Mouse (Mus musculus): Measurements from ENCODE around the gene Dock2. TPM values are rescaled to one million over a fixed set of nuclear protein-coding genes. Genes with fewer than 3 reads are reported as not detected.

Dock2 gene
- polyA plus RNA-seq, 1 experiment from 2014 or later, result 3.0 TPM

GRCm38 (mm10) chr11:34713360-34713759, 70.3 kb downstream of the Dock2 start:
- no peak for ATAC-seq (ENCODE audit: insufficient number of reproducible peaks, insufficient read depth, low FRiP score, low read depth)
- WGBS, result 79% methylated on average over 5 of the region's 5 CpGs
- no peaks in the 10 kb centered on the region for H3K4me1 ChIP-seq (ENCODE audit: control insufficient read depth, insufficient read depth, low read length)
- H3K27me3 ChIP-seq (ENCODE audit: control insufficient read depth, insufficient read depth, low read length), result no peaks in the 10 kb centered on the region
- no peak overlapping the region for H3K9ac ChIP-seq (replicated peaks; ENCODE audit: low read depth, low read length)
- H3K4me2 ChIP-seq (replicated peaks; ENCODE audit: low read depth, low read length), result no peak overlapping the region
- no peak overlapping the region for H3K4me3 ChIP-seq (ENCODE audit: low read depth, low read length)
- no peaks in the 10 kb centered on the region for H3K9me3 ChIP-seq (ENCODE audit: control insufficient read depth, low read depth, low read length)
- no peaks in the 10 kb centered on the region for H3K36me3 ChIP-seq (ENCODE audit: control insufficient read depth, insufficient read depth, low read length)
- no peak overlapping the region for H3K27ac ChIP-seq (ENCODE audit: low read length)

DNA sequence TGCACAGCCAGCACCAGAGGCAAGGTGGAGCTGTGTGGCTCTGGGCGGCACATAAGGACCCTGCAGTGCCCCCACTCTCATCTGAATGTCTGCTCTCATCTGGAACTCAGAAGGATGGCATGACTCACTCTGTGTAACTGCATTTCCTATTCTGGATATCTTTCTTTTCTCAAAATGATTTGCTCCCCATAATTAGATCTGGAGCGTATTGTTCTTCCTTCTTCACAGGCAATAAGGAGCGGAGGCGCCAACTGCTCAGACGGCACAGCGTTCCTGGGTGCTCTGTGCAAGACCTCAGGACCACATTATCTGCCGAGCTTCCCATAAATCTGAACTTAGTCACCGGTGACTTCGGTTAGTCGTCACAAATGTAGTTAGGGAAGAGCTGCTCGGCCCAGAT, 75.4 kb downstream of the Dock2 start:
- no peaks in the 10 kb centered on the region for H3K27me3 ChIP-seq (ENCODE audit: control insufficient read depth, insufficient read depth, low read length)
- no peaks in the 10 kb centered on the region for H3K4me1 ChIP-seq (ENCODE audit: control insufficient read depth, insufficient read depth, low read length)
- no peak overlapping the region for H3K4me2 ChIP-seq (replicated peaks; ENCODE audit: low read depth, low read length)
- no peak overlapping the region for H3K27ac ChIP-seq (ENCODE audit: low read length)
- ATAC-seq (ENCODE audit: insufficient number of reproducible peaks, insufficient read depth, low FRiP score, low read depth), result no peak
- no peak overlapping the region for H3K9ac ChIP-seq (replicated peaks; ENCODE audit: low read depth, low read length)
- no peak overlapping the region for H3K4me3 ChIP-seq (ENCODE audit: low read depth, low read length)
- H3K36me3 ChIP-seq (ENCODE audit: control insufficient read depth, insufficient read depth, low read length), result no peaks in the 10 kb centered on the region
- H3K9me3 ChIP-seq (ENCODE audit: control insufficient read depth, low read depth, low read length), result no peaks in the 10 kb centered on the region
- 88% methylated on average over 11 of the region's 11 CpGs for WGBS

DNA sequence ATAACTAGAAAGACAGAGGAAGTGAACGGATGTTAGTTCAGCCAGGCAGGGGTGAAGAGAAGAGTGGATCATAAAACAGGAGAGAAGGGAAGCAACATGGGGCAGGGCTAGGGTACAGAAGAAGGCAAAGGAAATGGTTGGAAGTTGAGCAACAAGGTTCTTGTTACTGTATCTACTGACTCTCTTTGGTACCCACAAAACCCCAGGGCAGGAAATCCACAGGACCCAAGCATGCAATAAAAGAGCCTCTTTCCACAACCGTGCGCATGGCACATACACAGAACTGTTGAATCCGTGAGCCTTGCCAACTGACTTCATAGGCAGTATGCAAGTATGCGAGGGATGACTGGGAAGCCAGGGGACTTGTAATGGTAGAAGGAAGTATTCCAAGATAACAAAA, 76.3 kb downstream of the Dock2 start:
- H3K36me3 ChIP-seq (ENCODE audit: control insufficient read depth, insufficient read depth, low read length), result no peaks in the 10 kb centered on the region
- no peaks in the 10 kb centered on the region for H3K27me3 ChIP-seq (ENCODE audit: control insufficient read depth, insufficient read depth, low read length)
- H3K4me2 ChIP-seq (replicated peaks; ENCODE audit: low read depth, low read length), result no peak overlapping the region
- H3K4me1 ChIP-seq (ENCODE audit: control insufficient read depth, insufficient read depth, low read length), result no peaks in the 10 kb centered on the region
- H3K27ac ChIP-seq (ENCODE audit: low read length), result no peak overlapping the region
- no peak overlapping the region for H3K9ac ChIP-seq (replicated peaks; ENCODE audit: low read depth, low read length)
- no peaks in the 10 kb centered on the region for H3K9me3 ChIP-seq (ENCODE audit: control insufficient read depth, low read depth, low read length)
- no peak for ATAC-seq (ENCODE audit: insufficient number of reproducible peaks, insufficient read depth, low FRiP score, low read depth)
- WGBS, result 93% methylated on average over 5 of the region's 5 CpGs
- H3K4me3 ChIP-seq (ENCODE audit: low read depth, low read length), result no peak overlapping the region

- no peak overlapping the region for H3K27ac ChIP-seq (ENCODE audit: low read length)
- no peaks in the 10 kb centered on the region for H3K27me3 ChIP-seq (ENCODE audit: control insufficient read depth, insufficient read depth, low read length)
- no peak overlapping the region for H3K4me3 ChIP-seq (ENCODE audit: low read depth, low read length)
- no peaks in the 10 kb centered on the region for H3K36me3 ChIP-seq (ENCODE audit: control insufficient read depth, insufficient read depth, low read length)
- no peak overlapping the region for H3K9ac ChIP-seq (replicated peaks; ENCODE audit: low read depth, low read length)
- H3K4me1 ChIP-seq (ENCODE audit: control insufficient read depth, insufficient read depth, low read length), result no peaks in the 10 kb centered on the region
- H3K9me3 ChIP-seq (ENCODE audit: control insufficient read depth, low read depth, low read length), result no peaks in the 10 kb centered on the region
- no peak for ATAC-seq (ENCODE audit: insufficient number of reproducible peaks, insufficient read depth, low FRiP score, low read depth)
- 75% methylated on average over 4 of the region's 4 CpGs for WGBS
- no peak overlapping the region for H3K4me2 ChIP-seq (replicated peaks; ENCODE audit: low read depth, low read length)
Measured at GRCm38 (mm10) chr11:34705108-34705446, 78.6 kb downstream of the Dock2 start.

- WGBS, result 49% methylated on average over 8 of the region's 8 CpGs
- Histone ChIP-seq H3K9ac (replicated peaks; ENCODE audit: low read depth, low read length) (no peak overlapping the region), H3K4me3 (ENCODE audit: low read depth, low read length) (no peak overlapping the region), H3K9me3 (ENCODE audit: control insufficient read depth, low read depth, low read length) (no peaks in the 10 kb centered on the region), H3K36me3 (ENCODE audit: control insufficient read depth, insufficient read depth, low read length) (no peaks in the 10 kb centered on the region), H3K27ac (ENCODE audit: low read length) (no peak overlapping the region), H3K4me1 (ENCODE audit: control insufficient read depth, insufficient read depth, low read length) (no peaks in the 10 kb centered on the region), H3K27me3 (ENCODE audit: control insufficient read depth, insufficient read depth, low read length) (no peaks in the 10 kb centered on the region), H3K4me2 (replicated peaks; ENCODE audit: low read depth, low read length) (no peak overlapping the region)
- ATAC-seq (ENCODE audit: insufficient number of reproducible peaks, insufficient read depth, low FRiP score, low read depth), result no peak
Measured at GRCm38 (mm10) chr11:34704384-34705107, 79.1 kb downstream of the Dock2 start.

GRCm38 (mm10) chr11:34703851-34704250, 79.8 kb downstream of the Dock2 start:
- no peak overlapping the region for H3K4me3 ChIP-seq (ENCODE audit: low read depth, low read length)
- no peak overlapping the region for H3K27ac ChIP-seq (ENCODE audit: low read length)
- H3K9ac ChIP-seq (replicated peaks; ENCODE audit: low read depth, low read length), result no peak overlapping the region
- no peaks in the 10 kb centered on the region for H3K27me3 ChIP-seq (ENCODE audit: control insufficient read depth, insufficient read depth, low read length)
- no peaks in the 10 kb centered on the region for H3K9me3 ChIP-seq (ENCODE audit: control insufficient read depth, low read depth, low read length)
- 55% methylated on average over 6 of the region's 6 CpGs for WGBS
- H3K4me1 ChIP-seq (ENCODE audit: control insufficient read depth, insufficient read depth, low read length), result no peaks in the 10 kb centered on the region
- ATAC-seq (ENCODE audit: insufficient number of reproducible peaks, insufficient read depth, low FRiP score, low read depth), result no peak
- H3K4me2 ChIP-seq (replicated peaks; ENCODE audit: low read depth, low read length), result no peak overlapping the region
- H3K36me3 ChIP-seq (ENCODE audit: control insufficient read depth, insufficient read depth, low read length), result no peaks in the 10 kb centered on the region

GRCm38 (mm10) chr11:34681790-34682189, 101.9 kb downstream of the Dock2 start:
- Histone ChIP-seq H3K36me3 (ENCODE audit: control insufficient read depth, insufficient read depth, low read length) (no peaks in the 10 kb centered on the region), H3K9ac (replicated peaks; ENCODE audit: low read depth, low read length) (no peak overlapping the region), H3K27ac (ENCODE audit: low read length) (no peak overlapping the region), H3K9me3 (ENCODE audit: control insufficient read depth, low read depth, low read length) (peaks cover 6% of the 10 kb centered on the region; the same call in 1 of the 2 replicates), H3K27me3 (ENCODE audit: control insufficient read depth, insufficient read depth, low read length) (no peaks in the 10 kb centered on the region), H3K4me1 (ENCODE audit: control insufficient read depth, insufficient read depth, low read length) (no peaks in the 10 kb centered on the region), H3K4me2 (replicated peaks; ENCODE audit: low read depth, low read length) (no peak overlapping the region), H3K4me3 (ENCODE audit: low read depth, low read length) (no peak overlapping the region)
- peak; percentile 69; the same call in 1 of the 2 replicates for ATAC-seq (ENCODE audit: insufficient number of reproducible peaks, insufficient read depth, low FRiP score, low read depth)
- WGBS, result 54% methylated on average over 8 of the region's 8 CpGs

- H3K4me1 ChIP-seq (ENCODE audit: control insufficient read depth, insufficient read depth, low read length), result no peaks in the 10 kb centered on the region
- H3K4me2 ChIP-seq (replicated peaks; ENCODE audit: low read depth, low read length), result no peak overlapping the region
- no peak for ATAC-seq (ENCODE audit: insufficient number of reproducible peaks, insufficient read depth, low FRiP score, low read depth)
- H3K27ac ChIP-seq (ENCODE audit: low read length), result no peak overlapping the region
- H3K27me3 ChIP-seq (ENCODE audit: control insufficient read depth, insufficient read depth, low read length), result no peaks in the 10 kb centered on the region
- no peaks in the 10 kb centered on the region for H3K36me3 ChIP-seq (ENCODE audit: control insufficient read depth, insufficient read depth, low read length)
- no peak overlapping the region for H3K4me3 ChIP-seq (ENCODE audit: low read depth, low read length)
- H3K9me3 ChIP-seq (ENCODE audit: control insufficient read depth, low read depth, low read length), result 0 out of 2 replicates have a peak, but pooled peaks cover 11% of the 10 kb centered on the region
- no peak overlapping the region for H3K9ac ChIP-seq (replicated peaks; ENCODE audit: low read depth, low read length)
- WGBS, result 80% methylated on average over 7 of the region's 7 CpGs
Measured at GRCm38 (mm10) chr11:34544631-34545030, 239.1 kb downstream of the Dock2 start.

DNA sequence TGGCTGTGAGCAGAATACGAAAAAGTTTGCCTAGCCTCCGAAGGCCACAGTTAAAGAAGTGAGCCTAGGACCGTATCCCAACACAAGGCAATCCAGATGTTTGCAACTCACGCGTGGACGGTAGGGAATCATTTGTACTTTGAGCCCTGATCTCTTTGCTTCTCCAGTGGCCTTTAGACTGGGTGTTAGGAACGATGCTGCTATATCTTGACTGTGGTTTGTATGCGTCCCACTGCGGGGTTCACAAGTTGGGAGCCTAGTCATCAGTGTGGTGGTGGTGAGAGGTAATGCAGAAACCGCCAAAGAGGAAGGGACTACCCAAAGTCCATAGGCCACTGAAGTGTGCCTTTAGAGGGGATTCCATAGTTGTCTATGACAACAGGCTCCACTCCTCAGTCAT, 251.6 kb downstream of the Dock2 start:
- no peaks in the 10 kb centered on the region for H3K27me3 ChIP-seq (ENCODE audit: control insufficient read depth, insufficient read depth, low read length)
- no peak overlapping the region for H3K27ac ChIP-seq (ENCODE audit: low read length)
- no peak overlapping the region for H3K9ac ChIP-seq (replicated peaks; ENCODE audit: low read depth, low read length)
- H3K4me3 ChIP-seq (ENCODE audit: low read depth, low read length), result no peak overlapping the region
- H3K4me2 ChIP-seq (replicated peaks; ENCODE audit: low read depth, low read length), result no peak overlapping the region
- no peaks in the 10 kb centered on the region for H3K4me1 ChIP-seq (ENCODE audit: control insufficient read depth, insufficient read depth, low read length)
- no peak for ATAC-seq (ENCODE audit: insufficient number of reproducible peaks, insufficient read depth, low FRiP score, low read depth)
- no peaks in the 10 kb centered on the region for H3K9me3 ChIP-seq (ENCODE audit: control insufficient read depth, low read depth, low read length)
- H3K36me3 ChIP-seq (ENCODE audit: control insufficient read depth, insufficient read depth, low read length), result no peaks in the 10 kb centered on the region
- 93% methylated on average over 10 of the region's 10 CpGs for WGBS

Data from stomach, embryonic 14.5 days (tissue).